Mouse (Mus musculus) neural tube, embryonic 11.5 days (tissue): ENCODE results near the gene Tnpo2. TPM values are rescaled to one million over a fixed set of nuclear protein-coding genes. Genes with fewer than 3 reads are reported as not detected.

Source experiments
- ATAC-seq: fragments of 200-750 bp; cut with Nextera tagmentation; 2 replicates; pipeline ENCODE4 v1.8.0; 2017; ENCODE audit warnings: moderate number of reproducible peaks, mild to moderate bottlenecking, moderate TSS enrichment, moderate library complexity; ENCODE audit not compliant: insufficient read depth, low FRiP score, low TSS enrichment
- DNase-seq: peaks from one replicate; pipeline ENCODE4 v3.0.0-alpha.2; 2015; ENCODE audit warnings: low spot score
- H3K27ac ChIP-seq: fragments of 300-500 bp; sonication (generic); 2 replicates; pipeline ENCODE4 v1.5.1; 2014; ENCODE audit warnings: low read depth, mild to moderate bottlenecking, low read length
- H3K27me3 ChIP-seq: fragments of 300-500 bp; sonication (generic); 2 replicates; pipeline ENCODE4 v1.6.1; 2014; ENCODE audit warnings: mild to moderate bottlenecking, low read length, mixed read lengths; ENCODE audit not compliant: control insufficient read depth, insufficient read depth
- H3K36me3 ChIP-seq: fragments of 300-500 bp; sonication (generic); 2 replicates; pipeline ENCODE4 v1.6.1; 2014; ENCODE audit warnings: mild to moderate bottlenecking, low read length, moderate library complexity, mixed read lengths; ENCODE audit not compliant: control insufficient read depth, insufficient read depth
- H3K4me1 ChIP-seq: fragments of 300-500 bp; sonication (generic); 2 replicates; pipeline ENCODE4 v1.6.1; 2014; ENCODE audit warnings: low read length, mixed read lengths; ENCODE audit not compliant: control insufficient read depth, insufficient read depth
- H3K4me2 ChIP-seq: fragments of 300-500 bp; sonication (generic); 2 replicates; pipeline ENCODE4 v1.6.1; 2014; ENCODE audit warnings: low read depth, mild to moderate bottlenecking, moderate library complexity
- H3K4me3 ChIP-seq: fragments of 300-500 bp; sonication (generic); 2 replicates; pipeline ENCODE4 v1.5.1; 2014; ENCODE audit warnings: low read depth, low read length
- H3K9ac ChIP-seq: fragments of 300-500 bp; sonication (generic); 2 replicates; pipeline ENCODE4 v1.6.1; 2014; ENCODE audit warnings: mild to moderate bottlenecking, low read length
- H3K9me3 ChIP-seq: fragments of 300-500 bp; sonication (generic); 2 replicates; pipeline ENCODE4 v1.6.1; 2016; ENCODE audit warnings: low read length; ENCODE audit not compliant: control insufficient read depth
- WGBS: fragments of 180-500 bp; shearing (Covaris S2); extraction: QIAGEN DNeasy Blood & Tissue Kit; methylation state at CpG from one replicate; pipeline ENCODE4 v1.1.7; 2014; 5-methylcytosine and 5-hydroxymethylcytosine counted together
- polyA plus RNA-seq: library from polyadenylated mRNA; unstranded; fragments of >200 nt; fragmentation: Nextera tagmentation; extraction: Ambion mirVana; gene quantifications from 2 replicates; pipeline ENCODE4 v1.2.1, GENCODE M21; 2014

The Tnpo2 gene
- polyA plus RNA-seq, 1 experiment from 2014 or later, result 19.7 TPM

GRCm38 (mm10) chr8:85057367-85057766, 20.7 kb downstream of the Tnpo2 start:
- no peak for DNase-seq
- ATAC-seq, result no peak
- no peaks in the 10 kb centered on the region for H3K27me3 ChIP-seq
- WGBS, result 87% methylated on average over 7 of the region's 7 CpGs
- peaks cover 8% of the 10 kb centered on the region for H3K4me1 ChIP-seq
- peaks cover 24% of the 10 kb centered on the region for H3K36me3 ChIP-seq
- no peaks in the 10 kb centered on the region for H3K9me3 ChIP-seq
- no peak overlapping the region for H3K4me3 ChIP-seq
- no peak overlapping the region for H3K27ac ChIP-seq
- no peak overlapping the region for H3K4me2 ChIP-seq
- no peak overlapping the region for H3K9ac ChIP-seq

DNA sequence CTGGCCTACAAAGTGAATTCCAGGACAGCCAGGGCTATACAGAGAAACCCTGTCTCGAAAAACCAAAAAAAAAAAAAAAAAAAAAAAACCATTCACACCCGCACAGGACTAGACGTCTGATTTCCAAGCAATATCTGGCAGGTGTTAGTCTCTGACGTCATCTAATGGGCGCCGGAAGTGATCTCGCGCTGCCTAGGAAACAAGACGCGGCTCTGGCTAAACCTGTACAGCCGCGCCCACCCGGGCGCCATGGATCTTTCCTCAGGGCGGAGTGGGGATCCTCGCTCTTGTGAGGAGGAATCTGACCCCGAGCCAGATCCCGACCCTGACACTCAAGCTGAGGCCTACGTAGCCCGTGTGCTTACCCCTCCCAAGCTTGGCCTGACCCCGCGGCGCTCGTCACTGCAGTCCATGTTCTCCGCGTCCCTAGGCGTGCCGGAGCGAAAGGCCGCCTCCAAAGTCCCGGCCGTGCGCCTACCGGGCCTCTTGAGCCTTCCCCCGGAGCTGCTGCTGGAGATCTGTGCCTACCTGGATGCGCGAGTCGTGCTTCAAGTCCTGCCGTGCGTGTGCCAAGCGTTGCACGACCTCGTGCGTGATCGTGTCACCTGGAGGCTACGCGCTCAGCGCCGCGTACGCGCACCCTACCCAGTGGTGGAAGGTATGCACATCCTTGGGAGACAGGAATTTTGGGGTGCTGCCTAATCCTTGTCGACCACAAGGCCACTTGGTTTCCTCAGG, 23.3 kb downstream of the Tnpo2 start, which contains the start of gene Fbxw9:
Gene Fbxw9 (plus strand): TSS at position 177 of the 738 bp plus-strand sequence.
- DNase-seq (peak; percentile 91), ATAC-seq (peak; percentile 93)
- Histone ChIP-seq H3K4me2 (peak within 1 kb of the TSS; percentile 95), H3K27ac (no peak within 1 kb of the TSS), H3K27me3 (no peaks in the 10 kb centered on the region), H3K9me3 (no peaks in the 10 kb centered on the region), H3K4me3 (peak within 1 kb of the TSS; percentile 75), H3K36me3 (peaks cover 4% of the 10 kb centered on the region), H3K4me1 (peaks cover 8% of the 10 kb centered on the region), H3K9ac (peak within 1 kb of the TSS; percentile 75)
- under 1% methylated on average over 52 of the region's 53 CpGs for WGBS

- Histone ChIP-seq H3K27me3 (no peaks in the 10 kb centered on the region), H3K4me1 (peaks cover 8% of the 10 kb centered on the region), H3K9ac (no peak overlapping the region), H3K9me3 (no peaks in the 10 kb centered on the region), H3K4me2 (no peak overlapping the region), H3K27ac (no peak overlapping the region), H3K36me3 (peaks cover 4% of the 10 kb centered on the region), H3K4me3 (no peak overlapping the region)
- DNase-seq (no peak), ATAC-seq (no peak)
- WGBS, result 97% methylated on average over 4 of the region's 4 CpGs
Measured at GRCm38 (mm10) chr8:85062603-85063002, 25.9 kb downstream of the Tnpo2 start.

DNA sequence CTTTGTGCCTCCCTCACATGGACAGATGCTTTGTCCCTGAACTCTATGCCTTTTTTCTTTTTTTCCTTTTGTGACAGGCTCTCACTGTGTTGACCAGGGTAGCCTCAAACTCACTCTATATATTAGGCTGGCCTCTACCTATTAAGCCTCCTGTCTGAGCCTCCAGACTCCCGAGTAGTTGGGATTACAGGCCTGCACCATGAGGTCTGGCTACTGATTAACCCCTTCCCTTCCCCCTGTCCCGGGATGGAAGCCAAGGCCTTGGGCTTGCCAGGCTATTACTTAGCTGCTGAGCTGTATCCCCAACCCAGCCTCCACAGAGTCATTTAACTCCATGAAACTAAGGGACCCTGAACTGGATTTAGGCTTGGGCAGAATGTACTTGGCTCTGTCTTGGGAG, 28.5 kb downstream of the Tnpo2 start:
- H3K4me3 ChIP-seq, result no peak overlapping the region
- ATAC-seq (no peak), DNase-seq (no peak)
- no peaks in the 10 kb centered on the region for H3K9me3 ChIP-seq
- H3K9ac ChIP-seq, result no peak overlapping the region
- H3K4me1 ChIP-seq, result peaks cover 8% of the 10 kb centered on the region
- no peak overlapping the region for H3K4me2 ChIP-seq
- peaks cover 4% of the 10 kb centered on the region for H3K36me3 ChIP-seq
- H3K27ac ChIP-seq, result no peak overlapping the region
- WGBS, result 35% methylated on average over 2 of the region's 2 CpGs
- no peaks in the 10 kb centered on the region for H3K27me3 ChIP-seq

DNA sequence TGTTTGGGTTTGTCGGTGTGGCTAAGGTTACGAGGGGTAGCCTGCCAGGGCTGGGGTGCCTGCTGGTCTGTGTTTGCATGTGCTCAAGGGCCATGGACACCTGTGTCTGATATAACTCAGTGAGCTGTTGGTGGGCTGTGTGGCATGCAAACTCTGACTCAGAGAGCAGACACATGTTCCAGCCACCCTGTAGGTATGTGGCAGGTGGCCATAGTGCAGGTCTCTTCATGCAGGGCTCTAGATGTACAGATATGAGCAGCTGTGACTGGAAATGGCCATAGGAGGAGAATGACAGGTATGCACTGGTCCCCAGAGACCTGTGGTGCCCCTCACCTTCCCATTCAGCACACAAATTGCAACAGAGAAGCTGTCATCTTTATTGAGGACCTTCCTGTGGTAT, 30.4 kb downstream of the Tnpo2 start:
- H3K27me3 ChIP-seq, result no peaks in the 10 kb centered on the region
- H3K36me3 ChIP-seq, result peaks cover 4% of the 10 kb centered on the region
- no peak overlapping the region for H3K4me2 ChIP-seq
- ATAC-seq, result no peak
- DNase-seq, result no peak
- H3K4me3 ChIP-seq, result no peak overlapping the region
- H3K9me3 ChIP-seq, result no peaks in the 10 kb centered on the region
- WGBS, result 98% methylated on average over 2 of the region's 2 CpGs
- H3K27ac ChIP-seq, result no peak overlapping the region
- H3K9ac ChIP-seq, result no peak overlapping the region
- no peaks in the 10 kb centered on the region for H3K4me1 ChIP-seq

DNA sequence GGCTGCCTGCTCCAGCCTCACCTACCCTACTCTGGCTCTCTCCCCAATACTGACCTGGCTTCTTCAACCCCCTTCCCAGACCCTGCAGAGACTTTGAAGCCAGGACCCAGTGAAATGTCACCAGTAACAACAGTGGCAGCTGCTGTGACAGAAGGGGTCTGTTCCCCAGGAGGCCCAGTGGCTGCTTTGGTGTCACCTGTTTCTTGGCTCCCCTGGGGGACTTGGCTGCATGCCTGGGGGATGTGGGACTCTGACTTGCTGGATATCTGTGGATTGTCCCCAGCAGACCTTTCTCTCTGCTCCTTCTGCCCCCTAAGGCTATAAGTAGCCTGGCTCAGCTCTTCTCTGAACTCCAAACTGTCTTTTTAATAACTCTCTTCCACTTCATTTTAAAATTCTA, 31.3 kb downstream of the Tnpo2 start, which contains the start of gene Gm5741:
Gene Gm5741 (minus strand): TSS at position 1 of the 400 bp plus-strand sequence.
- H3K36me3 ChIP-seq, result peaks cover 4% of the 10 kb centered on the region
- DNase-seq, result no peak
- no peak within 1 kb of the TSS for H3K4me2 ChIP-seq
- ATAC-seq, result no peak
- H3K27me3 ChIP-seq, result no peaks in the 10 kb centered on the region
- H3K4me3 ChIP-seq, result no peak within 1 kb of the TSS
- H3K27ac ChIP-seq, result no peak within 1 kb of the TSS
- H3K9ac ChIP-seq, result no peak within 1 kb of the TSS
- peaks cover 5% of the 10 kb centered on the region; the same call in 1 of the 2 replicates for H3K4me1 ChIP-seq
- H3K9me3 ChIP-seq, result no peaks in the 10 kb centered on the region

DNA sequence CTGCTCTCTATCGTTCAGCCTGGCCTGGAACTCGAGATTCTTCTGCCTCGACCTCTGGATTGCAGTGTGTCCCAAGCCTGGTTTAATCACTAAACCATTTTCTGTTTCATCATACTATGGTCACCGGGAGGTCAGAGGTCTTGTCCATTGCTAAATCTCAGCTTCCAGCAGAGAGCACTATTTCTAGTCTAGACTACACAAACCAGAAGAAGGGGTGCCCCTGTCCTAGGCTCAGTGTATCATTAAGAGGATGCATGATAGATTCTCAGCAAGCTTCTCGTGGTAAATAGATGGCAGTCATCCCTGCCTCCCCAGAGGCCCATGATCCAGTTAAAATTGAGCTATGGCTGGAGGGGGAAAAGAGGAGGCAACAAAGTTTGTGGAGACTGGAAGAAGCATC, 34.3 kb downstream of the Tnpo2 start:
- Histone ChIP-seq H3K36me3 (peaks cover 15% of the 10 kb centered on the region), H3K27me3 (no peaks in the 10 kb centered on the region), H3K4me1 (peaks cover 5% of the 10 kb centered on the region; the same call in 1 of the 2 replicates), H3K27ac (peak overlapping the region; percentile 88; the same call in 1 of the 2 replicates), H3K9ac (peak overlapping the region; percentile 26; the same call in 1 of the 2 replicates), H3K9me3 (no peaks in the 10 kb centered on the region), H3K4me3 (peak overlapping the region; percentile 91; the same call in 1 of the 2 replicates), H3K4me2 (peak overlapping the region; percentile 66)
- no peak for ATAC-seq
- 82% methylated on average over 5 of the region's 5 CpGs for WGBS
- DNase-seq, result no peak

DNA sequence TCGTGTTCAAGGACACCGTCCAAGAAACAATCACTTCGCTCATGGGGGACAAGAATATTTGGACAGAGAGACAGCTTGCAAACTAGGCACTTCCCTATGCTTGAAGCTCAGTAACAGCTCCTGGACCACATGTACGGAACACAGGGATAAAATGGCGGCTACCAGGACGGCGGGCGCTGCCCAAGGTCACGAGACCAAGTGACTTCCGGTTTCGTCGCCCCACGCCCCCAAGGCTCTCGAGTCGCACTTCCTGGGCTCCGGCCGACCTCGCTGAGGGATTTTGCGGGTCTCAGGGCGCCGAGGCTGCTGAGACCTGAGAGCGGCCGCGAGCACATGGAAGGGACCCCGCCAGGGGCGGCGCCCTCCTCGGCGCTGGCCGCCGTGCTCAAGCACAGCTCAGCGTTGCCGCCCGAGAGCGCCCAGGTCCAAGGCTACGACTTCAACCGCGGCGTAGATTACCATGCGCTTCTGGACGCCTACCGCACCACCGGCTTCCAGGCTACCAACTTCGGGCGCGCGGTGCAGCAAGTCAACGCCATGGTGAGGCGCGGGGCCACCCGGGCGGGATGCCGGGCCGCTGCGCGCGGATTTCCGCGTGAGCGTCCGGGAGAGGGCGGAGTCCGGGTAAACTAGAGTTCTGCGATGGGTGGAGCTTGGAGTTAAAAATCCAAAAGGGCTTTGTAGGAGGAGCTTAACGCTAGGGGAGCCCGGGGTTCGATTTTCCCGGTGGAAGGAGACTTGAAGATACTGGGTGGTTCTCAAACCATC, 35.0 kb downstream of the Tnpo2 start, which contains the start of gene Dhps:
Gene Dhps (plus strand): TSS at position 244 of the 768 bp plus-strand sequence.
- WGBS, result 0% methylated on average over 66 of the region's 68 CpGs
- H3K4me2 ChIP-seq, result peak within 1 kb of the TSS; percentile 66
- no peaks in the 10 kb centered on the region for H3K27me3 ChIP-seq
- peak within 1 kb of the TSS; percentile 91 for H3K4me3 ChIP-seq
- ATAC-seq, result peak; percentile 85
- peak; percentile 92 for DNase-seq
- peaks cover 13% of the 10 kb centered on the region for H3K36me3 ChIP-seq
- H3K9me3 ChIP-seq, result no peaks in the 10 kb centered on the region
- peak within 1 kb of the TSS; percentile 84 for H3K9ac ChIP-seq
- H3K27ac ChIP-seq, result peak within 1 kb of the TSS; percentile 88
- peaks cover 5% of the 10 kb centered on the region; the same call in 1 of the 2 replicates for H3K4me1 ChIP-seq
